Mouse (Mus musculus) adrenal gland (tissue): ENCODE results near the gene Slc12a8.

Experiments
- intact Hi-C: fragments of 180-260 bp; cut with DNase I; formaldehyde crosslinking; loops from one replicate; pipeline ENCODE4 v1.15.1; 2025

Slc12a8 gene

GRCm38 (mm10) chr16:33693553-33693952, 176.4 kb downstream of the Slc12a8 start:
- intact Hi-C loops, result no loop called here

GRCm38 (mm10) chr16:33696811-33697575, 179.9 kb downstream of the Slc12a8 start:
- intact Hi-C loops, result no loop called here

GRCm38 (mm10) chr16:33697576-33698276, 180.6 kb downstream of the Slc12a8 start:
- intact Hi-C loops, result no loop called here

- intact Hi-C loops, result no loop called here
These were observed 181.2 kb downstream of the Slc12a8 start for GRCm38 (mm10) chr16:33698277-33698790.

GRCm38 (mm10) chr16:33700584-33700983, 183.5 kb downstream of the Slc12a8 start:
- intact Hi-C loops, result no loop called here

GRCm38 (mm10) chr16:33701872-33702271, 184.7 kb downstream of the Slc12a8 start:
- intact Hi-C loops, result no loop called here

GRCm38 (mm10) chr16:33704289-33704688, 187.2 kb downstream of the Slc12a8 start:
- intact Hi-C loops, result no loop called here

GRCm38 (mm10) chr16:33705258-33705657, 188.1 kb downstream of the Slc12a8 start:
- intact Hi-C loops, result no loop called here

- intact Hi-C loops, result no loop called here
These were observed 189.2 kb downstream of the Slc12a8 start for GRCm38 (mm10) chr16:33706111-33706890.

- intact Hi-C loops, result no loop called here
These were observed 190.9 kb downstream of the Slc12a8 start for GRCm38 (mm10) chr16:33708031-33708430.

GRCm38 (mm10) chr16:33708585-33709397, 191.7 kb downstream of the Slc12a8 start:
- intact Hi-C loops, result no loop called here
